Mouse (Mus musculus): ENCODE data around the gene Akap7. TPM values are rescaled to one million over a fixed set of nuclear protein-coding genes. Genes with fewer than 3 reads are reported as not detected.

The Akap7 gene
- polyA plus RNA-seq, 1 experiment = 9.0 TPM

DNA sequence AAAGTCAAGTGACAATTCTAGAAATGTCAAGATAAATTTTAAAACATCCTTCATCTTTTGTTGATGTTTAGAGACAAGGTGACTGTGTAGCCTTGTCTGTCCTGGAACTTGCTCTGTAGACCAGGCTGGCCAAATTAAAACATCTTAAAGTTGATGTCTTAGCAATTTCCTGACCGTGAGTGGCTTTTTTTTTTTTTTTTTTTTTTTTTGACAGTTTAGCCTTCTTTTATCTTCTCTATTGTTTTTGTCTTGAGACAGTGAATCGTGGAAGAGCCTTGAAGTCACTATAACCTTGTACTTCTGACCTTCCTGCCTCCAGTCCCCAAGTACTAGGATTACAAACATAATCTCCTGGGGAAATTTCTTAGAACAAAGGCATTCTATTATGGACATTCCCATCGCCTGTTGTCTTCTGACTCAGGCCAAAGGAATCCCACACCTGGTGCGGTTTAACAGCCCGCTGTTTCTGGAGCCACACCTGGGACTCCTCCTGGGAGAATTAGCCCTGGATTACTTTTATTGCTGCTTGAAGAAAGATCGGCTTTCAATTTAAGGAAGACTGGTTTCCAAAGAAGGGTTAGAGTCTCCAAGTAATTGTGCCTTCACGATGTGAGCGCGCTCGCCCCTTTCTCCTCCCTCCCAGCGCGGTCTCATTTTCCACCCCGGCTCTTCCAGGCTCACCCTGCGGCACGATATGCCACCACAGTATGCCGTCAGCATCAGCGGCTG, 6.3 kb upstream of the Akap7 start:
- Histone ChIP-seq H3K4me3 (no peak overlapping the region), H3K27me3 (ENCODE audit: control insufficient read depth, insufficient read depth, insufficient read length) (no peaks in the 10 kb centered on the region), H3K36me3 (ENCODE audit: control insufficient read depth, insufficient read depth) (no peaks in the 10 kb centered on the region), H3K4me2 (ENCODE audit: low read depth) (no peak overlapping the region), H3ac (ENCODE audit: control insufficient read depth, insufficient read length) (no peak overlapping the region), H3K79me2 (ENCODE audit: control insufficient read depth, insufficient read depth) (no peaks in the 10 kb centered on the region)
- TF ChIP-seq E2F4 (IDR thresholded peaks at IDR 0.05; ENCODE audit: insufficient read depth) = no peak
- peak in 2 of 3 experiments; percentile 54 to 62 for TF ChIP-seq MYOD1 (IDR thresholded peaks at IDR 0.05; ENCODE audit: control insufficient read depth in 1 of 3, insufficient read length in 2 of 3, low read depth in 2 of 3)
- peak; percentile 40 for TF ChIP-seq TCF3 (IDR thresholded peaks at IDR 0.05; ENCODE audit: insufficient read length, low read depth)
- no peak for TF ChIP-seq POLR2A (IDR thresholded peaks at IDR 0.05; ENCODE audit: insufficient read length, low read depth)
- no peak for TF ChIP-seq CEBPB (IDR thresholded peaks at IDR 0.05; ENCODE audit: insufficient read depth, poor library complexity, severe bottlenecking)
- no peak for TF ChIP-seq REST (IDR thresholded peaks at IDR 0.05; ENCODE audit: insufficient read depth, insufficient read length)
- peak in 1 of 3 experiments; percentile 64 for TF ChIP-seq MYOG (IDR thresholded peaks at IDR 0.05; ENCODE audit: control insufficient read depth in 1 of 3, insufficient read depth in 1 of 3, insufficient read length in 2 of 3, low read depth in 2 of 3)
- TF ChIP-seq MAX (IDR thresholded peaks at IDR 0.05; ENCODE audit: low read depth) = no peak
- no peak for TF ChIP-seq POLR2AphosphoS2 (IDR thresholded peaks at IDR 0.05; ENCODE audit: insufficient read length, low read depth)
- TF ChIP-seq USF1 (IDR thresholded peaks at IDR 0.05; ENCODE audit: low read depth) = no peak
- TF ChIP-seq SRF (IDR thresholded peaks at IDR 0.05; ENCODE audit: control insufficient read depth, insufficient read length, low read depth) = no peak
- TF ChIP-seq TCF12 (IDR thresholded peaks at IDR 0.05; ENCODE audit: insufficient read depth, poor library complexity, severe bottlenecking) = peak; percentile 75

GRCm38 (mm10) chr10:25311554-25312212, 4.0 kb upstream of the Akap7 start:
- TF ChIP-seq USF1 (IDR thresholded peaks at IDR 0.05; ENCODE audit: low read depth) = no peak
- no peak overlapping the region for H3K4me2 ChIP-seq (ENCODE audit: low read depth)
- no peaks in the 10 kb centered on the region for H3K36me3 ChIP-seq (ENCODE audit: control insufficient read depth, insufficient read depth)
- H3K27me3 ChIP-seq (ENCODE audit: control insufficient read depth, insufficient read depth, insufficient read length) = no peaks in the 10 kb centered on the region
- H3ac ChIP-seq (ENCODE audit: control insufficient read depth, insufficient read length) = no peak overlapping the region
- H3K79me2 ChIP-seq (ENCODE audit: control insufficient read depth, insufficient read depth) = no peaks in the 10 kb centered on the region
- no peak overlapping the region for H3K4me3 ChIP-seq

DNA sequence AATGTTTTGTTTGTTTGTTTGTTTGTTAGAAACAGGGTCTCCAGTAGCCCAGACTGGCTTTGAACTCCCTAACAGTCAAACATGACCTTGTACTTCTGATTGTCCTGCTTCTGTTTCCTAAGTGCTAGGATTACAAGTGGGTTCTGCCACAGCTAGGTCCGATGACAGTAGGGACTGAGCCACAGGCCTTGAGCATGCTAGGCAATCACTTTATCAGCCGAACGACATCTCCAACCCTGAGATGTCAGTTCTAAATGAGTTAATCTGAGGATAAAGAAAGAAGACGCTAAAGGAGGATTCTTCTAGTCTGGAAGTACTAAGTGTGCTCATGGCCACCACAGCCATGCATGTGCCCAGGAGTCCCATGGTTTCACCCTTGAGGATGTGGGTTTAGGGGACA, 3.1 kb upstream of the Akap7 start:
- TF ChIP-seq MYOG (IDR thresholded peaks at IDR 0.05; ENCODE audit: control insufficient read depth in 1 of 3, insufficient read depth in 1 of 3, insufficient read length in 2 of 3, low read depth in 2 of 3) = no peak
- no peak for TF ChIP-seq REST (IDR thresholded peaks at IDR 0.05; ENCODE audit: insufficient read depth, insufficient read length)
- TF ChIP-seq SRF (IDR thresholded peaks at IDR 0.05; ENCODE audit: control insufficient read depth, insufficient read length, low read depth) = no peak
- no peak for TF ChIP-seq MYOD1 (IDR thresholded peaks at IDR 0.05; ENCODE audit: control insufficient read depth in 1 of 3, insufficient read length in 2 of 3, low read depth in 2 of 3)
- TF ChIP-seq POLR2AphosphoS2 (IDR thresholded peaks at IDR 0.05; ENCODE audit: insufficient read length, low read depth) = no peak
- TF ChIP-seq POLR2A (IDR thresholded peaks at IDR 0.05; ENCODE audit: insufficient read length, low read depth) = no peak
- TF ChIP-seq USF1 (IDR thresholded peaks at IDR 0.05; ENCODE audit: low read depth) = no peak
- no peak for TF ChIP-seq TCF12 (IDR thresholded peaks at IDR 0.05; ENCODE audit: insufficient read depth, poor library complexity, severe bottlenecking)
- Histone ChIP-seq H3K4me2 (ENCODE audit: low read depth) (no peak overlapping the region), H3K27me3 (ENCODE audit: control insufficient read depth, insufficient read depth, insufficient read length) (no peaks in the 10 kb centered on the region), H3K79me2 (ENCODE audit: control insufficient read depth, insufficient read depth) (no peaks in the 10 kb centered on the region), H3K36me3 (ENCODE audit: control insufficient read depth, insufficient read depth) (no peaks in the 10 kb centered on the region), H3K4me3 (no peak overlapping the region), H3ac (ENCODE audit: control insufficient read depth, insufficient read length) (no peak overlapping the region)

GRCm38 (mm10) chr10:25309996-25310395, 2.3 kb upstream of the Akap7 start:
- Histone ChIP-seq H3K27me3 (ENCODE audit: control insufficient read depth, insufficient read depth, insufficient read length) (no peaks in the 10 kb centered on the region), H3ac (ENCODE audit: control insufficient read depth, insufficient read length) (no peak overlapping the region), H3K79me2 (ENCODE audit: control insufficient read depth, insufficient read depth) (no peaks in the 10 kb centered on the region), H3K36me3 (ENCODE audit: control insufficient read depth, insufficient read depth) (no peaks in the 10 kb centered on the region), H3K4me2 (ENCODE audit: low read depth) (no peak overlapping the region), H3K4me3 (no peak overlapping the region)
- TF ChIP-seq MAX (IDR thresholded peaks at IDR 0.05; ENCODE audit: low read depth) (no peak), TCF3 (IDR thresholded peaks at IDR 0.05; ENCODE audit: insufficient read length, low read depth) (no peak), REST (IDR thresholded peaks at IDR 0.05; ENCODE audit: insufficient read depth, insufficient read length) (no peak), TCF12 (IDR thresholded peaks at IDR 0.05; ENCODE audit: insufficient read depth, poor library complexity, severe bottlenecking) (no peak), POLR2A (IDR thresholded peaks at IDR 0.05; ENCODE audit: insufficient read length, low read depth) (no peak), CEBPB (IDR thresholded peaks at IDR 0.05; ENCODE audit: insufficient read depth, poor library complexity, severe bottlenecking) (no peak), MYOD1 (IDR thresholded peaks at IDR 0.05; ENCODE audit: control insufficient read depth in 1 of 3, insufficient read length in 2 of 3, low read depth in 2 of 3) (no peak), SRF (IDR thresholded peaks at IDR 0.05; ENCODE audit: control insufficient read depth, insufficient read length, low read depth) (no peak), USF1 (IDR thresholded peaks at IDR 0.05; ENCODE audit: low read depth) (no peak), E2F4 (IDR thresholded peaks at IDR 0.05; ENCODE audit: insufficient read depth) (no peak), MYOG (IDR thresholded peaks at IDR 0.05; ENCODE audit: control insufficient read depth in 1 of 3, insufficient read depth in 1 of 3, insufficient read length in 2 of 3, low read depth in 2 of 3) (no peak), POLR2AphosphoS2 (IDR thresholded peaks at IDR 0.05; ENCODE audit: insufficient read length, low read depth) (no peak)
